Mouse (Mus musculus) brain, embryonic 14.5 days (tissue): ENCODE data around the gene Gm8994.

Source experiments
- CTCF ChIP-seq: fragments of 200-500 bp; IDR thresholded peaks from 2 replicates; pipeline ENCODE4 v1.5.1; 2012; ENCODE audit warnings: inconsistent platforms, mild to moderate bottlenecking, moderate library complexity, borderline replicate concordance; ENCODE audit not compliant: insufficient read depth, insufficient read length; ENCODE audit errors: extremely low read depth
- POLR2A ChIP-seq: fragments of 200-500 bp; IDR thresholded peaks from 2 replicates; pipeline ENCODE4 v1.6.1; 2012; ENCODE audit warnings: mild to moderate bottlenecking, inconsistent platforms, borderline replicate concordance; ENCODE audit not compliant: poor library complexity, insufficient read depth, insufficient read length, severe bottlenecking; ENCODE audit errors: extremely low read depth

GRCm38 (mm10) chr6:136296251-136296650 lies 31.1 kb upstream of the Gm8994 start:
- TF ChIP-seq POLR2A: no peak
- TF ChIP-seq CTCF: no peak
